Mouse (Mus musculus): ENCODE results near the gene Kcna10.

DNA sequence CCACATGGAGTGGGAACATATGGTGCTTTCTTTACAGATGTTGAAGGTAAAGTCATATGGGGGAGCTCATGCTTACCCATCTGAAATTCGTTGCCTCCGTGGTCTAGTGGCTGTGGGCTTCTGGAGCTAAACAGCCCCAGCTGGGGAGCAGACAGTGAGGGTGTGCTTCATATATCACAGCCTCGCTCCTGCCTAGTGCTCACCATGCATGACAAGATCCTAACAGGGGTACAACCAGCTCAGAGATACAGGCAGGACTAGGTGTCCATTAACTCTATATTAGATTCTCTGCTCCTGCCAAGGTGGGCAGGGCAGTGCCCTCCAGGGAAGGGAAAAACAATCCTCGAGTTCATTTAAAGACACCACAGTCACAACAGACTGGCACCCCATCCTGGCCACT, 48.3 kb downstream of the Kcna10 start:
- TF ChIP-seq CTCF (IDR thresholded peaks at IDR 0.05) (no peak), EP300 (IDR thresholded peaks at IDR 0.05; ENCODE audit: insufficient read depth, low read depth, low read length) (no peak)

Measured in heart, adult 2 months (tissue).